Mouse (Mus musculus) heart, embryonic 15.5 days (tissue): ENCODE results near the gene Tmem19. TPM values are rescaled to one million over a fixed set of nuclear protein-coding genes. Genes with fewer than 3 reads are reported as not detected.
"Not testable (repeated sequence)": the region's sequence is repeated elsewhere in the genome, so short reads cannot be mapped to it uniquely, and the experiment has no call there.

Experiments used
- ATAC-seq: fragments of 200-750 bp; cut with Nextera tagmentation; replicated peaks from 2 replicates; pipeline ENCODE4 v1.8.0; 2017; ENCODE audit warnings: low read depth, moderate TSS enrichment; ENCODE audit not compliant: insufficient number of reproducible peaks, insufficient read depth, low FRiP score
- H3K27ac ChIP-seq: fragments of 300-500 bp; sonication (generic); 2 replicates; pipeline ENCODE4 v1.5.1; 2015; ENCODE audit warnings: mild to moderate bottlenecking, inconsistent platforms
- H3K27me3 ChIP-seq: fragments of 300-500 bp; sonication (generic); 2 replicates; pipeline ENCODE4 v1.6.1; 2015; ENCODE audit warnings: inconsistent platforms
- H3K36me3 ChIP-seq: fragments of 300-500 bp; sonication (generic); 2 replicates; pipeline ENCODE4 v1.6.1; 2015; ENCODE audit warnings: mild to moderate bottlenecking, inconsistent platforms
- H3K4me1 ChIP-seq: fragments of 300-500 bp; sonication (generic); replicated peaks from 2 replicates; pipeline ENCODE4 v1.6.1; 2015; ENCODE audit warnings: inconsistent platforms
- H3K4me2 ChIP-seq: fragments of 300-500 bp; sonication (generic); 2 replicates; pipeline ENCODE4 v1.6.1; 2015; ENCODE audit warnings: inconsistent platforms, mild to moderate bottlenecking, moderate library complexity
- H3K4me3 ChIP-seq: fragments of 300-500 bp; sonication (generic); 2 replicates; pipeline ENCODE4 v1.5.1; 2015; ENCODE audit warnings: mild to moderate bottlenecking, inconsistent platforms
- H3K9ac ChIP-seq: fragments of 300-500 bp; sonication (generic); 2 replicates; pipeline ENCODE4 v1.6.1; 2015; ENCODE audit warnings: mild to moderate bottlenecking, inconsistent platforms
- H3K9me3 ChIP-seq: fragments of 300-500 bp; sonication (generic); replicated peaks from 2 replicates; pipeline ENCODE4 v1.6.1; 2016; ENCODE audit warnings: inconsistent platforms
- WGBS: fragments of 180-500 bp; shearing (Covaris S2); methylation state at CpG from one replicate; pipeline ENCODE4 v1.1.7; 2015; ENCODE audit warnings: mixed read lengths; 5-methylcytosine and 5-hydroxymethylcytosine counted together
- polyA plus RNA-seq: library from polyadenylated mRNA; unstranded; fragments of >200 nt; fragmentation: Nextera tagmentation; extraction: Ambion mirVana; gene quantifications from 2 replicates; pipeline ENCODE4 v1.2.1, GENCODE M21; 2015

Tmem19 gene
- polyA plus RNA-seq, 1 experiment from 2014 or later = 18.0 TPM

GRCm38 (mm10) chr10:115321317-115322035 lies 40.8 kb downstream of the Tmem19 start:
- H3K4me2 ChIP-seq = no peak overlapping the region
- H3K4me1 ChIP-seq = 0 out of 2 replicates have a peak, but pooled peaks cover under 1% of the 10 kb centered on the region
- H3K9ac ChIP-seq = no peak overlapping the region
- no peak for ATAC-seq
- 71% methylated on average over 5 of the region's 5 CpGs for WGBS
- no peak overlapping the region for H3K4me3 ChIP-seq
- no peaks in the 10 kb centered on the region for H3K9me3 ChIP-seq
- no peak overlapping the region for H3K27ac ChIP-seq
- no peaks in the 10 kb centered on the region for H3K36me3 ChIP-seq
- no peaks in the 10 kb centered on the region for H3K27me3 ChIP-seq

- H3K4me1 ChIP-seq = peaks cover 11% of the 10 kb centered on the region
- not testable (repeated sequence) for H3K36me3 ChIP-seq, H3K9ac ChIP-seq, H3K4me2 ChIP-seq, H3K9me3 ChIP-seq, H3K4me3 ChIP-seq, H3K27ac ChIP-seq, ATAC-seq, H3K27me3 ChIP-seq
- WGBS = 47% methylated on average over 3 of the region's 3 CpGs
Observed at GRCm38 (mm10) chr10:115318388-115318787, 43.9 kb downstream of the Tmem19 start.

GRCm38 (mm10) chr10:115316313-115316712 lies 46.0 kb downstream of the Tmem19 start:
- Histone ChIP-seq H3K9ac (no peak overlapping the region; the same call in 1 of the 2 replicates), H3K36me3 (no peaks in the 10 kb centered on the region), H3K4me2 (peak overlapping the region; percentile 74), H3K27ac (peak overlapping the region; percentile 99), H3K4me1 (peaks cover 31% of the 10 kb centered on the region), H3K4me3 (peak overlapping the region; percentile 81), H3K9me3 (no peaks in the 10 kb centered on the region), H3K27me3 (no peaks in the 10 kb centered on the region)
- ATAC-seq = no peak
- WGBS = 57% methylated on average over 11 of the region's 11 CpGs

GRCm38 (mm10) chr10:115315473-115316171 lies 46.7 kb downstream of the Tmem19 start, which contains the start of gene Rab21:
TSS of gene Rab21 (minus strand) at chr10:115315594.
- Histone ChIP-seq H3K9ac (peak within 1 kb of the TSS; percentile 90), H3K27ac (peak within 1 kb of the TSS; percentile 99), H3K4me3 (peak within 1 kb of the TSS; percentile 81), H3K9me3 (no peaks in the 10 kb centered on the region), H3K4me2 (peak within 1 kb of the TSS; percentile 74), H3K27me3 (no peaks in the 10 kb centered on the region), H3K4me1 (peaks cover 37% of the 10 kb centered on the region), H3K36me3 (no peaks in the 10 kb centered on the region)
- WGBS = under 1% methylated on average over 47 of the region's 48 CpGs
- peak; percentile 88 for ATAC-seq

GRCm38 (mm10) chr10:115314582-115315452 lies 47.5 kb downstream of the Tmem19 start:
- H3K36me3 ChIP-seq = no peaks in the 10 kb centered on the region
- peak overlapping the region; percentile 90 for H3K9ac ChIP-seq
- H3K27ac ChIP-seq = peak overlapping the region; percentile 99
- no peaks in the 10 kb centered on the region for H3K27me3 ChIP-seq
- peak overlapping the region; percentile 74 for H3K4me2 ChIP-seq
- peak; percentile 19 for ATAC-seq
- under 1% methylated on average over 42 of the region's 73 CpGs for WGBS
- peak overlapping the region; percentile 81 for H3K4me3 ChIP-seq
- H3K9me3 ChIP-seq = no peaks in the 10 kb centered on the region
- H3K4me1 ChIP-seq = peaks cover 45% of the 10 kb centered on the region

- peak overlapping the region; percentile 99; the same call in 1 of the 2 replicates for H3K27ac ChIP-seq
Observed at GRCm38 (mm10) chr10:115314287-115314581, 48.1 kb downstream of the Tmem19 start.

GRCm38 (mm10) chr10:115313641-115314286 lies 48.5 kb downstream of the Tmem19 start:
- H3K27ac ChIP-seq = 0 out of 2 replicates have a peak overlapping the region, but pooled peaks have one; percentile 99
- peak overlapping the region; percentile 90 for H3K9ac ChIP-seq
- no peaks in the 10 kb centered on the region for H3K9me3 ChIP-seq
- ATAC-seq = no peak
- peak overlapping the region; percentile 74 for H3K4me2 ChIP-seq
- 71% methylated on average over 14 of the region's 14 CpGs for WGBS
- H3K4me1 ChIP-seq = peaks cover 53% of the 10 kb centered on the region
- peak overlapping the region; percentile 81 for H3K4me3 ChIP-seq
- H3K27me3 ChIP-seq = no peaks in the 10 kb centered on the region
- no peaks in the 10 kb centered on the region for H3K36me3 ChIP-seq

More at GRCm38 (mm10) chr10:115314287-115314581, 48.1 kb downstream of the Tmem19 start:
- Histone ChIP-seq H3K4me2 (peak overlapping the region; percentile 74), H3K36me3 (no peaks in the 10 kb centered on the region), H3K9me3 (no peaks in the 10 kb centered on the region), H3K4me1 (peaks cover 51% of the 10 kb centered on the region), H3K9ac (peak overlapping the region; percentile 90), H3K4me3 (peak overlapping the region; percentile 81), H3K27me3 (no peaks in the 10 kb centered on the region)
- 5% methylated on average over 6 of the region's 6 CpGs for WGBS
- ATAC-seq = no peak

- Histone ChIP-seq H3K4me1 (peaks cover 53% of the 10 kb centered on the region), H3K9me3 (no peaks in the 10 kb centered on the region), H3K27me3 (no peaks in the 10 kb centered on the region), H3K27ac (peak overlapping the region; percentile 64), H3K4me2 (peak overlapping the region; percentile 74), H3K4me3 (peak overlapping the region; percentile 5; the same call in 1 of the 2 replicates), H3K36me3 (no peaks in the 10 kb centered on the region), H3K9ac (peak overlapping the region; percentile 9; the same call in 1 of the 2 replicates)
- 22% methylated on average over 3 of the region's 3 CpGs for WGBS
- no peak for ATAC-seq
Observed at GRCm38 (mm10) chr10:115312732-115313131, 49.6 kb downstream of the Tmem19 start.

- peak overlapping the region; percentile 9; the same call in 1 of the 2 replicates for H3K9ac ChIP-seq
- WGBS = 72% methylated on average over 5 of the region's 5 CpGs
- H3K4me3 ChIP-seq = peak overlapping the region; percentile 5; the same call in 1 of the 2 replicates
- H3K9me3 ChIP-seq = no peaks in the 10 kb centered on the region
- peak overlapping the region; percentile 74 for H3K4me2 ChIP-seq
- H3K27me3 ChIP-seq = no peaks in the 10 kb centered on the region
- no peaks in the 10 kb centered on the region for H3K36me3 ChIP-seq
- H3K4me1 ChIP-seq = peaks cover 56% of the 10 kb centered on the region
- H3K27ac ChIP-seq = peak overlapping the region; percentile 64
- no peak for ATAC-seq
Observed at GRCm38 (mm10) chr10:115312194-115312593, 50.1 kb downstream of the Tmem19 start.

GRCm38 (mm10) chr10:115311263-115311965 lies 50.9 kb downstream of the Tmem19 start:
- H3K9me3 ChIP-seq = no peaks in the 10 kb centered on the region
- no peak overlapping the region for H3K27ac ChIP-seq
- 73% methylated on average over 14 of the region's 14 CpGs for WGBS
- no peak overlapping the region for H3K4me2 ChIP-seq
- no peak overlapping the region for H3K4me3 ChIP-seq
- ATAC-seq = no peak
- no peaks in the 10 kb centered on the region for H3K27me3 ChIP-seq
- peaks cover 56% of the 10 kb centered on the region for H3K4me1 ChIP-seq
- H3K9ac ChIP-seq = no peak overlapping the region
- no peaks in the 10 kb centered on the region for H3K36me3 ChIP-seq
